Mouse (Mus musculus): ENCODE data around the gene Ephx1.
"Not testable (repeated sequence)": the region's sequence is repeated elsewhere in the genome, so short reads cannot be mapped to it uniquely, and the experiment has no call there.

Gene Ephx1

DNA sequence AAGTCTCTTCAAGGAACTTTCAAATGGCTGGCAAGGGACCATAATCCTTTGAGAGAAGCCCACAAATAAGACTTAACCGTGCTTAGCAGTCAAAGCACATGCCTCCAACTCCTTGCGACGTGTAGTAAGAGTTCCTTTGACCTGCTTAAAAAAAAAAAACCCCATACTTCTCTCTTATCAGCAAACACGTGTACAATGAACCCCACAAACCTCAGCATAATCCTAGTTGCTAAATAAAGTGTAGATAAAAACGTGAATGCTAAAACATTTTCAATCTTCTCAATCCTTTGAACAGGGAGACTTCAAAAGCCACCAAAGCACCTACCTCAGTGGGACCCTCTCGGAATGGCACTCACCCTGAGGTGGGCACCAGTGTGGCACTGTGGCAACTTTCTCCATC is 7.3 kb downstream of the Ephx1 start:
- DNase-seq (ENCODE audit: low spot score in 2 of 2) = no peak

DNA sequence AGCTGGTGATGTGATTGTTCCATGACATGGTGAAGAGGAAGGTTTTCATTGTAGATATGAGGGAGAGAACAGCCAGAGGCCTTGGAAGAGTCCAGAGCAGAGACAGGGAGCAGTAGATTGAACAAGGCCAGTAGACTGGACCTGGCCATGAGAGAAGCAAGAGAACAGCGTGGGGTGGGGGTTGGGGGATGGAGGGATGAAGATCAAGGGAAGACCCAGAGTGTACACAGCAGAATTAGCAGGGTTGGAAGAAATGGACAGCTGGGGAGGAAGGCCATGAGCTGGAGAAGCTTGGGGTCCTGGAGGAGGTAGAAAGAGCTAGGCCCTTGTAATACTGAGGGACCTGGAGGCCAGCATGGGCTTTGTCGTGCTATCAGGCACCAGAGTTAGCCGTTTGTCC is 8.3 kb downstream of the Ephx1 start:
- no peak for DNase-seq (ENCODE audit: low spot score in 2 of 2)

DNA sequence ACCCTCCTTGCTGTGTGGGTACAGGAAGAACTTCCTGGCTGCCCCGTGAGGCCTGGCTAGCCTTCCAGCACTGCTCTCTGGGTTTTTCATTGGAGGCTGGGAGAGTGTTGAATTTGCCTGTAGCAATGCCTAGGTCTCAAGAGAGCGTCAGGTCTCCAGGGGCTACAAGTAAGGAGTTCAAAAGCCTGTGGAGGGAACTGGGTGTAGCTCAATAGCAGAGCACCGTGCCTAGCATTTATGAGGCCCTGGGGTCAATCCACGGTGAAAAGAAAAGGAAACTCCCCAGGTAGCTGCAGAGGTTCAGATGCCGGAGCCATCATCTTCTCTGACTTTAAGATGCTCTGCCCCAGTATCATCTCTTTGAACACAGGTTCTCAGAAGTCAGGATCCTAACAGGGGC is 9.1 kb downstream of the Ephx1 start:
- DNase-seq (ENCODE audit: low spot score in 2 of 2) = no peak

DNA sequence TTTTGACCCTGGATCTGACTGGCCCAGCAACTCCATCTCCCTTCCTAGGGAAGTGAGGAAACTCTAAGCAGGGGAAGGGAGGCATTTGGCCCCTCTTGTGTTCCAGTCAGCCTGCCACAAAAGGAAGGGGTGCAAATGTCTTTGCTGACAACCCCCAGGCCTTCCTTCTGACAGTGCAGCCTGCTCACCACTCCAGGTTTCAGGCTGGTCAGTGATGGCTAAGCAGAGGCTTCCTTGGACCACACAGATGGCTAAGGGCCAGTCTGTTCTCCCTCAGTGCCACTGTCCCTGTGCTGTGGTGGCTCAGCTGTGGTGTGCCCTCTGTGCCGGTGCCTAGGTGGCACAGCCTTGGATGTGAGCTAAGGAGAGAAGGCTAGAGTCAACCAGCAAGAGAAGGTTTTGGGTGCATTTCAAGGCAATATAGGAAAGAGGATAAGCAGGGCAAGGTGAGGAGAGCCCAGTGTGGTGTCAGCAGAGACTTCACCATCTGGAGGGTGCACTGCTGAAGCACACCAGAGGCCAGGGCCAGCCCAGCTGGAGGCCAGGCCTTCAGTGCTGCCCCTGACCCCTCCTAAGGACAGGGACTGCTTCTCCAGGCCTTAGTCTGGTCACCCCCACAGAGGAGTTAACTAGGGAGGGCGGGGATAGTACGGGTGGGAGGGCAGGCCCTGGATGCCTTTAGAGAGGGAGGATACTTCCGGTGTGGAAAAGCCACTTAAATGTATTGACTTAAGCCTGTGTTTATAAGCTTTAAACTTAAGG is 10.4 kb downstream of the Ephx1 start:
- no peak for DNase-seq (ENCODE audit: low spot score in 2 of 2)

DNA sequence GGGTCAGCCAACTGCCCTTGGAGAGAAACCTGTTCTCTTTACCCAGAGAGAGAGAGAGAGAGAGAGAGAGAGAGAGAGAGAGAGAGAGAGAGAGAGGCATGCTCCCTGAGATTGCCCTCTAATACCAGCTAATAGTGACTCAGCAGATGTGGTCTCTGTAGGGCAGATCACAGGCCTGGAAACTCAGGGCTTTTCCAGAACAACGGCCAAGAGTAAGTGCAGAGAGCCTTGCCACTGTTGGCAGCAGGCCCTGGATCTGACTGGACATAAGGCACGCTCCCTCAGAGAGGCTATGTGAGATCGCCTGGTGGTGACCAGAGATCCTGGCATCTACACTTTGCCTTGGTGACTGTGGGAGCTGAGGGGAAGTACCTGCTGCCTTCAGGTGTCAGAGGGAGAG is 10.9 kb downstream of the Ephx1 start:
- DNase-seq (ENCODE audit: low spot score in 2 of 2) = no peak

DNA sequence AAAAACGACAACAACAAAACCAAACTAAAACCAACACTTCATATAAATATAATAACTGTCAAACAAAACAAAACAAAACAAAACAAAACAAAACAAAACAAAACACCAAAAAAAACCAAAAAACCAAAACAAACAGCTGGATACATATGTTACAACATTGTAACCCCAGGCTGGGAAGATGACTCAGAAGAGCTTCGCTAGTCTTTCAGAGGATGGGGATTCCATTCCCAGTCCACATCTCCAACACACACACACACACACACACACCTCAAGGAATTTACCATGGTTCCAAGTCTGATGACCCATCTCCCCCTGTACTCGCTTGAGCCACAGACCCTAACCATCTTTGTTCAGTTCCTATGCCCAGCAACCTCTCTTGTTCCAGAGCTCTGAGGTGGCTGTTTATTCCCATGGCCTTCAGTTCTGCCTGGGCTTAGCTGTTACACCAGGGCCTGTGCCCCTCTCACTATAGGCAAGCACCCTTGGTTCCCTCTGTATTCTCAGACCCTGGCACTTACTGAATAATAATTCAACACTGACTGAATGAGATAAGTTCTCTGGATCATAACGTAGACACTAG is 11.6 kb downstream of the Ephx1 start:
- no peak for DNase-seq (ENCODE audit: low spot score in 2 of 2)

DNA sequence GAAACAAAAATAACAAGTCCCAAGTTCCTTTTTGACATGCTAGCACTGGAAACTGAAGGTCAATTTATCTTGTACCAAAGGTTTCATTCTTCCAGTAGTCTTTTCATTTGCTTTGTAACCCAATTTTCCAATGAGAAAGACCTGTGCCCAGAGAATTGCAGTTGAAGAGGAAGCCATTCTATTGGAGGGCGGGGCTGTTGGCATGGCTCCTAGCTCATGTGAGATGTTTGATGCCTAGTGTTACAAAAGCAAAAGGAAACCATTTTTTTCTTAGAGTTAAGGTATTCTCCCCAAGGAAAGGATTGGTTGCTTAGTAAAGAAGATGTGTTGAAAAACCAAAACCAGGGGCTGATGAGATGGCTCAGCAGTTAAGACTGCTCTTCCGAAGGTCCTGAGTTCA is 12.4 kb downstream of the Ephx1 start:
- no peak for DNase-seq (ENCODE audit: low spot score in 2 of 2)

DNA sequence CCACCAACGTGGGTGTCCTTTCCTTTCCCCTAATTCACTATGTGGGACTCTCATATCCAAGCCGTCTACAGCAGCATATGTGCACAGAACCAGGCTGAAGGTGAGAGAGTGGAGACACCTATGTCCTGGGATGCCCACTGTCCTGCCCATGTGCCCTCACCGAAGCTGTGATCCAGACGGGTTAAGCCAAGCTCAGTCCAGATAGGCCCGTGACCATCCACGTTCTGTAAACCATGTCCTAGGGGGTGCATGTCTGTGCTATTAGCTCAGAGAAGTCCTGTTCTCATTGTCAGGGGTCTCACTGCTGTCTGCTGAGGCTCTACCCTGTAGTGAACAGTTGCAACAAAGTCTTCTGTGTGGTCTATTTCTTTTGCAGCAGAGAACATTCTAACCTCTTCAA is 12.9 kb downstream of the Ephx1 start:
- no peak for DNase-seq (ENCODE audit: low spot score in 2 of 2)

DNA sequence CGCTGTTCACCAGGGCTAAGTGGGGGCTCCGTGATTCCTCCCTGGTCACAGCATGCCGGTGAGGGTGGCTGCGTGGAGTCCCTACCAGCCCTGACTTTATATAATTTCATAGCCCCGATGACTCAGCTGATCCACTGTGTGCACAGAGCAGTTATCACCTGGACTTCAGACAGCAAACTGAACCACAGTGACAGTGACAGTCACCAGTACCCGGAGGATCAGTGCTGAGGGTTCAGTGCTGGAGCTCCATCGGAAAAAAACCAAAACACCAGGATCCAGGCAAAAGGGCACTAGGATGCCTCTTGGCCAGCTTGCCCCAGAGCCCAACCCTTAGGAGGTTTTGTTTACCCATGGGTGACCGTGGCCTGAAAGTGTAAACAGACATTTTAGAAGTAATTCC is 15.4 kb downstream of the Ephx1 start:
- no peak for DNase-seq (ENCODE audit: low spot score in 2 of 2)

DNA sequence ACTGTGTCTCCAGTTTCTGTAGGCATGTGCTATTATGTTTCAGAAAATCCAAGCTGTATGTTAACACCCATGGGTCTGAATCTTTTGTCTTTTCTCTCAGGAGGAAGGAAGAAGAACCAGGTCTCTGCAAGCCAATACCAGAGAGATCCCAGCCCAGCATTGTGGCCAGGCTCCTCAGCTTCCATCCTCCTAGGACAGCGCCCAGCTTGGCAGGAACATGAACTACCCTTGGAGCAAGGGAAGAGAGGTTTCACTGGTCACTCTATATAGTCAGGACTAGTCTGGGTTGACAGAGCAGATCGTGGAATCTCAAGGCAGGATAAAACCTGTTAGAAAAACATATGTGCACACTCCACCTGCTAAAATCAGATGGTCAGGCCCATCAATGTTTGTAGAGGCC is 16.9 kb downstream of the Ephx1 start:
- no peak for DNase-seq (ENCODE audit: low spot score in 2 of 2)

DNA sequence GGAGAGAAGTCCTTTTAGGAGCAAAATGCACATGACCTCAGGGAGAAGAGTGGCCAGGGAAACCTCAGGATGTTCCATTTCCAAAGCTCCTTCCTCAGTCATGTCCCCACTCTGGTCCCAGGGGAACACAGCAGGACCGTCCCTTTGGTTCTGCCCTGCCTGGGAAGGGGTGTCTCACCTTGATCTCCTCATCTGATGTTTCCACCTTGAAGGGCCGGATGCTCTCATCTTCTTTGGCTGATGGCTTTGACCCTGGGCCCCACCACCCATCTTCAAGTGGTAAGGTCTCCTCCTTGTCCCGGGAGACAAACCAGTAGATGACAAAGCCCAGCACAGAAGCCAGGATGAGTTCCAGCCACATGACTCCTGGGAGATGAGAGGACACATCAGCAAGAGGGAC is 19.1 kb downstream of the Ephx1 start:
- no peak for DNase-seq (ENCODE audit: low spot score in 2 of 2)

DNA sequence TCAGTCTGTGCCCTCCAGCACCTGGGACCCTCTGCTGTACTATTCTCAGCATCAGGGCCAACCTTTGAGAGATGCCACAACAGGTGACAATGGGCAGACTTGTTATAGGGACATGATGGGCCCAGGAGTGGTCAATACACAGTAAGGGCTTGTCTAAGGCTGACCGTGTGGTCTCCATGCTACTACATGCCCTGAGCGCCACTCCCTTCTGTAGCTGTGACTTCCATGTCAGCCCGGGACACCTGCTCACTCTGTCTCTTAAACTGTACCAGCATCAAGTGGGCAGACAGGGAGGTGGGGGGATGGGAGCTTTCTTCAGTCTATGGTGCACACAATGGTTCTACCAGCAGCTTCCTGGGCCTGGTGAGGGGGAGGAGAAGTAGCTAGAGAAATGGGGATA is 19.5 kb downstream of the Ephx1 start:
- DNase-seq (ENCODE audit: low spot score in 2 of 2) = no peak

DNA sequence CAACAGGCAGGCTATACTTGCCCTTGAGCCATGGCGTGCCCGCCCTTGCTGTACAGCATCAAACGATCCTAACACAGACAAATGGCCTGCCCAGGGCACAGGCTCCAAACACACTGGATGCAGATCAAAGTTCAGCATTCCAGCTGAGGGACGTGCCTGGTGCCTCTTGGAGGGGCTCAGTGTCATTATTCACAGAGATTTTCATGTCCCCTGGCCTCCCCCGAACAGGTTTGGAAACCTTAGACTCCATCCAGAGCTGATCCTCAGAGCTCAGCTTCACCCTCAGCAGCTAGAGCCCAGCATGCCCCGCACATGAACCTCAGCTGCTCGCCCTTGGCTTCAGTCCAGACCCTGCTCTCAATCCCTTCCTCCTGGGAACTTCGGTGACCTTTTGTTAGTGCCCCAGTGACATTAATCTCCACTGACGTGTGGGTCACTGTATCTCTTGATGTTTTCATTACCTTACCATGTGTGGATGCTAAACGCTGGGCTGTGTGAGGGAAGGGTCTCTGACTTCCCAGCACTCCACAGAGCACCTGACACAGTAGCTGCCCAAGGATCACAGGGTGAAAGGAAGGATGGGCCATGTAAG is 20.1 kb downstream of the Ephx1 start:
- DNase-seq (ENCODE audit: low spot score in 2 of 2) = no peak

DNA sequence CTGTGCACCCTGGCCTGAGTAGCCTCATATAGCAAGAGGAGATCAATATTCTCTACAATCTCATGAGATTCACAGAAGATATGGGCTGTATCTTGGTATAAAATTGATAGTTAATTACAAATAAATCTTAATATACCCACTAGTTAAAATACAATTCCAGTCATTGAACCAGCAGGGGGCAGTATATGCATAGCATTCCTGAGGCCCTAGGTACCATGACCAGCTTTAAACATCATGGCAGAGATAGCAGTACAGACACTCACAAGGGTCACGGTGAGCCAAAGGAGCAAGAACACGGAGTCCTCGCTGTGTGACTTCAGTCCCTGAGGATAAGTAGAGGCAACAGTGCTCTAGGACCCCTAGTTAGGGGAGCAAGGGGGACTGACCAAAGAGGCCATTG is 28.6 kb downstream of the Ephx1 start:
- no peak for DNase-seq (ENCODE audit: low spot score in 2 of 2)

DNA sequence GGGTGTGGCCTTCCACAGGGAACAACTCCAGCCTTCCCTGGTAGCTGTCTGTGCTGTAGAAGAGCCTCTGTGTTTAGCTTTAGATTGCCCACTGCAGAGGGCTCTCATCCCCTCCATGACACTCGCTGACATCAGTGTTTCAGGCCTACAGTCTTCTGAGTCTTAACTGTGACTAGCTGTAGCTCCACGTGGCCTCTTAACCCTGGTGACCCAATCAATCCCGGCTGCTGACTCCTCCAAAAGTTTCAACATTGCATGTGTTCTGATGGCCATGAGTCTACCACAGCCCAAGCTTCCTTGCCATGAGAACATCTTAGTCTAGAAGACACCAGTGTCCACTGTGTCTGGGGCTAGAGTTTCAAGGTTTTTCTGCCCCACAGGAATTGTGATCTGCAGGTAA is 30.0 kb downstream of the Ephx1 start:
- no peak for DNase-seq (ENCODE audit: low spot score in 2 of 2)

DNA sequence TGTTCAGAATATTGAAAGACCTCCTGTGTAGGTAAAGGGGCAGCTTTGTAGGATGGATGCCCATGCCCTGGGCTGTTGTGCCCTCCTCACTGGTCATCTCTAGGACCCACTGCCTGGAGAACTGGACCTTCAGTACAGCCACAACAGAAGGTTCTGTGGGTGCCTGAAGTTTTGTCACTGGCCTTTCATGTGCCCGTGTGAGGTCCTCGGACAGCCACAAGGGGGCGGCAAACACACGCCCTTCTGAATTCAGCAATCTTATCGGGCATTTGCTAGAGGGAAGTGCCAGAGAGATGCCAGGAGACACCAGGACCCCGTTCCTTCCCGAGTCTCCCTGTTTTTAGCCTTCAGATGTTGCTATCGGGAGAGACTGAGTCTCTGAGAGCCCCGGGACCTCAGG is 32.9 kb downstream of the Ephx1 start:
- peak; percentile 38 to 76 for DNase-seq (ENCODE audit: low spot score in 2 of 2)

DNA sequence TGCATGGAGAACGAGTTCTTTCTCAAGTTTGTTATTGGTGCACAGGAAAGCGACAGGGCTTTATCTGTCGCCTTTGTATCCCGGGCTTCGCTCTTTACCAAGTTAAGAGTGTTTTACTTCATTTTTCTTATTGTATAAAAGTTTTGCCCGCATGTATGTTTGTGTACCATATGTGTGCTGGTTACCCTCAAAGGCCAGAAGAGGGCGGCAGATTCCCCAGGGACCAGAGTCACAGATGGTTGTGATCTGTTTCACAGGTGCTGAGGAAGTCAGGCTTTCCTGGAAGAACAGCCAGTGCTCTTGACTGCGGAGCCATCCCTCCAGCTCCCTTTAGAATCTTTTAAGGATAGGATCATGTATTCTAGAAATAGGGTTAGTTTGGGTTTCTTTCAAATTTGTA is 34.0 kb downstream of the Ephx1 start:
- no peak for DNase-seq (ENCODE audit: low spot score in 2 of 2)

DNA sequence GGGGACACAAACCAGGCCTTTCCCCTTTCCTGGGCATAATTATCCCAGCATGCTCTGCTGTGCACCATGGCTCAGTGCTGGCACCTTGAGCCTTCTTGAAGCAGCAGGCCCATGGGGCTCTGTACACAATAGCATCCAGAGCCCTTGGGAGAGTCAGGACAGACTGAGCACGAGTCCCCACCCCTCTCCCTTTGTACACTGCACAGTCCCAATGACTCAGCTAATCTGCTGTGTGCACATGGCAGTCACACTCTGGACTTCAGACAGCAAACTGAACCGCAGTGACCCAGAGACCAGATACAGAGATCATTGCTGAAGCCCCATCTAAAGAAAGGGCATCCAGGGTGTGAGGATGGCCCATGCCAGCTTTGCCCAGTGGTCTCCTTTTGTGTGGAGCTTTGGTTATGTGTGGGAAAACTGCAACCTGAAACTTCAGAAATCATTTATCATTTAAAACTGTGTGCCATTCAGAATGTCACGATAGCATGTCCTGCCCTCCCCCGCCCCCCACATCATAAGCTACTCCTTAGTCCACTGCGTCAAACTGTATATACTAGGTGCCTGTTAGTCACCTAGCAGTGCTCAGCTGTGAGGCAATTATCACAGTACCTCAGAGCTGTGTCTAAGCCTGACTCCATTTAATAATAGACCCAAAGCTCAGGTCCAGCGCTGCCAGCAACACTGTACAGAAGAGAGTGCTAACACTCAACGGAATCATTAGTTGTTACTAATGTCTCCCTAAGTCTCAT is 39.2 kb downstream of the Ephx1 start:
- DNase-seq (ENCODE audit: low spot score in 2 of 2) = not testable (repeated sequence)

DNA sequence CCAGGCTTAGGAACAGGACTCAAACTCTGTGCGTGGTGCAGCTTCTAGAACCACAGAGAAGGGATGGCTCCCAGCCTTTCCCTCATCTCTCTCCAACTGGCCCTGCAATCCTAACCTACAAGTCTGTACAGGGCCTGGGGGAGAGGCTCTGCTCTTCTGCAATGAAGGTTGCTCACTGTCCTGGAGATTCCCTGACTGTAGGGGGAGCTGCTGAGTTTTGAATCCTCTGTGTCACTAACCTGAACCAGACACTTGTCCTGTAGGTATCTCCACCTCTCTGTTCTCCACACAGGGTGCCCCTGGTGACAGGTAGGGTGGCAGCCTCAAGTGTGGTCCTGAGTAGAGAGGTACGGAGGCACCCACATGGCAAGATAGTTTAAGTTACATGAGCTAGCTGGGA is 40.2 kb downstream of the Ephx1 start:
- no peak for DNase-seq (ENCODE audit: low spot score in 2 of 2)

DNA sequence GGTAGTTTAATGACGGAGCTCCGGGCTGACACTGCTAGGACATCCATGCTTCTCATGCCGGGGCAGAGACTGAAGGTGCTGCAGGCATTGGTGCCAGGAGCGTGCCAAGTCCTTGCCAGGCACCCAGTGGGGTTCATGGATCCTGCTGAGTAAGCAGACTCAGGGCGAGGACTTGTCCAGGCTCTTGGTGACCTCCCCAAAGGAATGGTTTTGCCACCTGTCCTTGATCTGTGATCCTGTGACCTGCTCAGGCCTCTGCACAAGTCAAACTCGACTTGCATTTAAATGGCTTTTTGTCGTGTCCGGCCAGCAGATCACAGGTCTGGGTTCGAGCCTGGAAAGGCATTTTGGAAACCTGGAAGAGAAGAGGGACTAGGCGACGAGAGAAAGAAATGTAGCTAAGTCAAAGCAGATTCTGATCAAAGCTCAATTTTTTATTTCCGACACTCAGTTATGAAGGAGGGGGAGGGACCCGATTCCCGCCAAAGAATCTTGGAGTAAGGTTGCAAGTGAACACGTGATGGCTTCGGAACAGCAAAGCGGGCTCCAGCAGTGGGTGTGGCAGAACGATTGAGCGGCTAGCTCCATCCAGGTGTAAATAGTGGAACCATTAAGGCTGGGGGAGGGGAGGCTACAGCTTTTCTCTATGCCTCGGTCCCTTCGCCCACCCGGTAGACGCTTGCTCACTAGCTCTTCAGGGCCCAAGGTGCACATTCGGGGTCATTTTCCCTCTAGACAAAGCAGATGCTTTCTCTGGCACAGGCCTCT is 41.0 kb downstream of the Ephx1 start:
- DNase-seq (ENCODE audit: low spot score in 2 of 2) = no peak

DNA sequence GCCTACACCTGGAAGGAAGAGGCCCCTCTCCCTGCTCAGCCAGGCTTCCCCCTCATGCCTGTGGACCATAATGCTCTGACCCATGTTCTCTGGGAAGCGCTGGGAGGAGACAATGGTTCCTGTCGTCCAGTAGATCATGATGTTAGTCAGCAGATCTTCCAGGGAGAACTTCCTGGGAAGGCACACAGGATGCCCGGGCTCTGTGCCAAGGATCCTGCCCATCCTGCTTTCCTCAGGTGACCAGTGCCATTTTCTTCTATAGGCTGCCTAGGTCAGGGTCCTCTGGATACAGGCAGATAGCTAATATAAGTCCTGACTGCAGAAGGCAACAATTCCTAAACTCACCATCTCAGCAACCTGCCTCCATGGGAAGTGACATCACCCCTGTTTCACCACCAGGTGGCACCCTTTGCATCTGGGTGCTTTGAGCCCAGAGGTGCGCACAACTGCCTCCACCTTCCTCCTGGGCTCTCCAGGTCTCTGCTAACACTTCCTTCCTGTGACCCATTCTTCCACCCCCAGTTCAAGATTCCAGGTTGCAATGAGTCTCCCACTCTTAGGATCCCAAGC is 44.5 kb downstream of the Ephx1 start:
- DNase-seq (ENCODE audit: low spot score in 2 of 2) = no peak
